Mouse (Mus musculus): ENCODE measurements around the gene Fancl. TPM values are rescaled to one million over a fixed set of nuclear protein-coding genes. Genes with fewer than 3 reads are reported as not detected.

The Fancl gene
- polyA plus RNA-seq, 1 experiment from 2014 or later = 12.4 TPM

GRCm38 (mm10) chr11:26477037-26477739 lies 91.3 kb downstream of the Fancl start:
- Histone ChIP-seq H3K36me3 (ENCODE audit: insufficient read depth, low read length) (no peaks in the 10 kb centered on the region; the same call in 1 of the 2 replicates), H3K9ac (replicated peaks; ENCODE audit: low read depth) (no peak overlapping the region), H3K4me3 (ENCODE audit: low read depth, low read length) (no peak overlapping the region), H3K4me1 (ENCODE audit: insufficient read depth, low read depth, low read length) (no peaks in the 10 kb centered on the region), H3K27me3 (replicated peaks; ENCODE audit: insufficient read depth, low read length) (no peaks in the 10 kb centered on the region), H3K27ac (ENCODE audit: low read length) (no peak overlapping the region), H3K4me2 (replicated peaks; ENCODE audit: low read depth, low read length) (no peak overlapping the region), H3K9me3 (ENCODE audit: low read length) (no peaks in the 10 kb centered on the region)
- DNase-seq (ENCODE audit: low spot score) (peak; percentile 48), ATAC-seq (no peak)
- TF ChIP-seq CTCF (IDR thresholded peaks at IDR 0.05) (no peak), EP300 (IDR thresholded peaks at IDR 0.05) (no peak)
- 56% methylated on average over 6 of the region's 6 CpGs for WGBS

- Histone ChIP-seq H3K4me3 (ENCODE audit: low read depth, low read length) (no peak overlapping the region), H3K9ac (replicated peaks; ENCODE audit: low read depth) (no peak overlapping the region), H3K4me2 (replicated peaks; ENCODE audit: low read depth, low read length) (no peak overlapping the region), H3K27me3 (replicated peaks; ENCODE audit: insufficient read depth, low read length) (no peaks in the 10 kb centered on the region), H3K9me3 (ENCODE audit: low read length) (no peaks in the 10 kb centered on the region), H3K36me3 (ENCODE audit: insufficient read depth, low read length) (no peaks in the 10 kb centered on the region), H3K27ac (ENCODE audit: low read length) (no peak overlapping the region), H3K4me1 (ENCODE audit: insufficient read depth, low read depth, low read length) (no peaks in the 10 kb centered on the region)
- no peak for TF ChIP-seq EP300 (IDR thresholded peaks at IDR 0.05)
- TF ChIP-seq CTCF (IDR thresholded peaks at IDR 0.05) = no peak
- ATAC-seq (no peak), DNase-seq (ENCODE audit: low spot score) (no peak)
- 88% methylated on average over 3 of the region's 3 CpGs for WGBS
These were observed 95.8 kb downstream of the Fancl start for GRCm38 (mm10) chr11:26481691-26482242.

GRCm38 (mm10) chr11:26489761-26490466 lies 104.0 kb downstream of the Fancl start:
- H3K27ac ChIP-seq (ENCODE audit: low read length) = no peak overlapping the region
- WGBS = 31% methylated on average over 12 of the region's 12 CpGs
- H3K9me3 ChIP-seq (ENCODE audit: low read length) = no peaks in the 10 kb centered on the region
- TF ChIP-seq CTCF (IDR thresholded peaks at IDR 0.05) (peak; percentile 60), EP300 (IDR thresholded peaks at IDR 0.05) (no peak)
- DNase-seq (ENCODE audit: low spot score) = peak; percentile 70
- H3K27me3 ChIP-seq (replicated peaks; ENCODE audit: insufficient read depth, low read length) = no peaks in the 10 kb centered on the region
- H3K4me3 ChIP-seq (ENCODE audit: low read depth, low read length) = no peak overlapping the region
- no peaks in the 10 kb centered on the region for H3K4me1 ChIP-seq (ENCODE audit: insufficient read depth, low read depth, low read length)
- no peaks in the 10 kb centered on the region for H3K36me3 ChIP-seq (ENCODE audit: insufficient read depth, low read length)
- ATAC-seq = peak; percentile 86
- no peak overlapping the region for H3K4me2 ChIP-seq (replicated peaks; ENCODE audit: low read depth, low read length)
- H3K9ac ChIP-seq (replicated peaks; ENCODE audit: low read depth) = no peak overlapping the region

- H3K4me3 ChIP-seq (ENCODE audit: low read depth, low read length) = no peak overlapping the region
- WGBS = 87% methylated on average over 5 of the region's 5 CpGs
- no peak overlapping the region for H3K27ac ChIP-seq (ENCODE audit: low read length)
- no peaks in the 10 kb centered on the region for H3K4me1 ChIP-seq (ENCODE audit: insufficient read depth, low read depth, low read length)
- ATAC-seq = no peak
- no peak for DNase-seq (ENCODE audit: low spot score)
- H3K27me3 ChIP-seq (replicated peaks; ENCODE audit: insufficient read depth, low read length) = no peaks in the 10 kb centered on the region
- no peaks in the 10 kb centered on the region for H3K36me3 ChIP-seq (ENCODE audit: insufficient read depth, low read length)
- TF ChIP-seq EP300 (IDR thresholded peaks at IDR 0.05) (no peak), CTCF (IDR thresholded peaks at IDR 0.05) (no peak)
- no peak overlapping the region for H3K4me2 ChIP-seq (replicated peaks; ENCODE audit: low read depth, low read length)
- no peaks in the 10 kb centered on the region for H3K9me3 ChIP-seq (ENCODE audit: low read length)
- H3K9ac ChIP-seq (replicated peaks; ENCODE audit: low read depth) = no peak overlapping the region
These were observed 110.0 kb downstream of the Fancl start for GRCm38 (mm10) chr11:26495951-26496350.

- Histone ChIP-seq H3K4me1 (ENCODE audit: insufficient read depth, low read depth, low read length) (no peaks in the 10 kb centered on the region), H3K9me3 (ENCODE audit: low read length) (no peaks in the 10 kb centered on the region), H3K36me3 (ENCODE audit: insufficient read depth, low read length) (no peaks in the 10 kb centered on the region), H3K27me3 (replicated peaks; ENCODE audit: insufficient read depth, low read length) (no peaks in the 10 kb centered on the region), H3K4me3 (ENCODE audit: low read depth, low read length) (no peak overlapping the region), H3K27ac (ENCODE audit: low read length) (no peak overlapping the region), H3K9ac (replicated peaks; ENCODE audit: low read depth) (no peak overlapping the region), H3K4me2 (replicated peaks; ENCODE audit: low read depth, low read length) (no peak overlapping the region)
- ATAC-seq = no peak
- peak; percentile 34 for TF ChIP-seq CTCF (IDR thresholded peaks at IDR 0.05)
- no peak for TF ChIP-seq EP300 (IDR thresholded peaks at IDR 0.05)
- DNase-seq (ENCODE audit: low spot score) = no peak
These were observed 127.7 kb downstream of the Fancl start for GRCm38 (mm10) chr11:26513683-26514082.

- peak; percentile 26 for DNase-seq (ENCODE audit: low spot score)
- no peak for ATAC-seq
- no peak overlapping the region for H3K9ac ChIP-seq (replicated peaks; ENCODE audit: low read depth)
- H3K36me3 ChIP-seq (ENCODE audit: insufficient read depth, low read length) = no peaks in the 10 kb centered on the region
- no peak overlapping the region for H3K4me3 ChIP-seq (ENCODE audit: low read depth, low read length)
- H3K4me1 ChIP-seq (ENCODE audit: insufficient read depth, low read depth, low read length) = no peaks in the 10 kb centered on the region
- 41% methylated on average over 2 of the region's 2 CpGs for WGBS
- no peaks in the 10 kb centered on the region for H3K27me3 ChIP-seq (replicated peaks; ENCODE audit: insufficient read depth, low read length)
- H3K9me3 ChIP-seq (ENCODE audit: low read length) = no peaks in the 10 kb centered on the region
- no peak overlapping the region for H3K4me2 ChIP-seq (replicated peaks; ENCODE audit: low read depth, low read length)
- no peak overlapping the region for H3K27ac ChIP-seq (ENCODE audit: low read length)
- no peak for TF ChIP-seq EP300 (IDR thresholded peaks at IDR 0.05)
- no peak for TF ChIP-seq CTCF (IDR thresholded peaks at IDR 0.05)
These were observed 130.2 kb downstream of the Fancl start for GRCm38 (mm10) chr11:26516086-26516485.

Data from lung, postnatal 0 days (tissue).